Mouse (Mus musculus) neural tube, embryonic 11.5 days (tissue): ENCODE measurements at regions not wholly inside any gene's neighbourhood (a gene's known extent, or its start where the extent isn't known, plus 50 kb on each side); places are given as distances from the start of the nearest gene placed in this dataset.

Experiments used
- ATAC-seq: fragments of 200-750 bp; cut with Nextera tagmentation; 2 replicates; pipeline ENCODE4 v1.8.0; 2017; ENCODE audit warnings: moderate number of reproducible peaks, mild to moderate bottlenecking, moderate TSS enrichment, moderate library complexity; ENCODE audit not compliant: insufficient read depth, low FRiP score, low TSS enrichment
- DNase-seq: peaks from one replicate; pipeline ENCODE4 v3.0.0-alpha.2; 2015; ENCODE audit warnings: low spot score
- H3K27ac ChIP-seq: fragments of 300-500 bp; sonication (generic); 2 replicates; pipeline ENCODE4 v1.5.1; 2014; ENCODE audit warnings: low read depth, mild to moderate bottlenecking, low read length
- H3K27me3 ChIP-seq: fragments of 300-500 bp; sonication (generic); 2 replicates; pipeline ENCODE4 v1.6.1; 2014; ENCODE audit warnings: mild to moderate bottlenecking, low read length, mixed read lengths; ENCODE audit not compliant: control insufficient read depth, insufficient read depth
- H3K36me3 ChIP-seq: fragments of 300-500 bp; sonication (generic); 2 replicates; pipeline ENCODE4 v1.6.1; 2014; ENCODE audit warnings: mild to moderate bottlenecking, low read length, moderate library complexity, mixed read lengths; ENCODE audit not compliant: control insufficient read depth, insufficient read depth
- H3K4me1 ChIP-seq: fragments of 300-500 bp; sonication (generic); 2 replicates; pipeline ENCODE4 v1.6.1; 2014; ENCODE audit warnings: low read length, mixed read lengths; ENCODE audit not compliant: control insufficient read depth, insufficient read depth
- H3K4me2 ChIP-seq: fragments of 300-500 bp; sonication (generic); 2 replicates; pipeline ENCODE4 v1.6.1; 2014; ENCODE audit warnings: low read depth, mild to moderate bottlenecking, moderate library complexity
- H3K4me3 ChIP-seq: fragments of 300-500 bp; sonication (generic); 2 replicates; pipeline ENCODE4 v1.5.1; 2014; ENCODE audit warnings: low read depth, low read length
- H3K9ac ChIP-seq: fragments of 300-500 bp; sonication (generic); 2 replicates; pipeline ENCODE4 v1.6.1; 2014; ENCODE audit warnings: mild to moderate bottlenecking, low read length
- H3K9me3 ChIP-seq: fragments of 300-500 bp; sonication (generic); 2 replicates; pipeline ENCODE4 v1.6.1; 2016; ENCODE audit warnings: low read length; ENCODE audit not compliant: control insufficient read depth
- WGBS: fragments of 180-500 bp; shearing (Covaris S2); extraction: QIAGEN DNeasy Blood & Tissue Kit; methylation state at CpG from one replicate; pipeline ENCODE4 v1.1.7; 2014; 5-methylcytosine and 5-hydroxymethylcytosine counted together

DNA sequence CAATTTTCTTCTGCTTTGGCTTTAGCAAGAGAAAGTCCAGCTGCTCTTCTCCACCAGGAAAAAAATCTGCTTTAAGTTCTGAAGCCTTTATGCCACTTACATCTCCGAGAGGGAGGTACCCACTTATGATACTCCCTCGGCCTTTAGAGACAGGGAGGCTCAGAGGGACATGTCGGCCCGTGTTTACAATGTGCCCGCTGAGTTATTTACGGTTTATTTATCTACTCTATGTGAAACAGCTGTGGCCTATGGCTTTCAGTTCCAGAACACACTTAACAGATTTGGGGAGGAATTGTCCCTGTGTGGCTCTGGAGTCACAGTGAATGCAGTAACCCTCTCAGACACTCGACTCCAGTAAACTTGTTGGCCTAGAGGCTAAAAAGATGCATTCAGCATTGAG, 409.3 kb upstream of the Tnp1 start:
- Histone ChIP-seq H3K27ac (no peak overlapping the region), H3K4me2 (no peak overlapping the region), H3K4me3 (no peak overlapping the region), H3K36me3 (no peaks in the 10 kb centered on the region), H3K9ac (no peak overlapping the region), H3K27me3 (no peaks in the 10 kb centered on the region), H3K9me3 (no peaks in the 10 kb centered on the region), H3K4me1 (no peaks in the 10 kb centered on the region)
- 43% methylated on average over 7 of the region's 7 CpGs for WGBS
- DNase-seq (no peak), ATAC-seq (no peak)

DNA sequence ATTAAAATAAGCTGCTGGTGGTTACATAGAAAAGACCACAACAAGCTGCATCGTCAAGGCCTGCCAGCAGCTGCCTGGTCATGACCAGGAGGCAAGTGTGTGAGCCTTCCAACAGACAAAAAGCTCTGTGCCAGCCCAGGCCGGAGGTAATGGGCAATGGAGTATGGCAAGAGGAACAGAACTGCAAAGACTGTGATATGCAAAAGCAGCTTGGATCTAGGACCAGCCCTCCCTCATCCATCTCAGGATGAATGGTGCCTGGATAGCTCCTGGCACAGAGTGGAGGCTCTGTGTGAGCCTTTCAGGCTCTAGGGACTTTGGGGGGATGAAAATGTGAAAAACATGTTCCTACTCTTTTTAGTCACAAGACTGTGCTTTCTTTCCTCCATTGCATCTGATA, 402.5 kb upstream of the Tnp1 start:
- Histone ChIP-seq H3K9me3 (no peaks in the 10 kb centered on the region), H3K4me3 (no peak overlapping the region), H3K4me2 (no peak overlapping the region), H3K27me3 (no peaks in the 10 kb centered on the region), H3K36me3 (no peaks in the 10 kb centered on the region), H3K27ac (no peak overlapping the region), H3K9ac (no peak overlapping the region), H3K4me1 (no peaks in the 10 kb centered on the region)
- 83% methylated on average over 2 of the region's 2 CpGs for WGBS
- ATAC-seq, result no peak
- DNase-seq, result no peak

DNA sequence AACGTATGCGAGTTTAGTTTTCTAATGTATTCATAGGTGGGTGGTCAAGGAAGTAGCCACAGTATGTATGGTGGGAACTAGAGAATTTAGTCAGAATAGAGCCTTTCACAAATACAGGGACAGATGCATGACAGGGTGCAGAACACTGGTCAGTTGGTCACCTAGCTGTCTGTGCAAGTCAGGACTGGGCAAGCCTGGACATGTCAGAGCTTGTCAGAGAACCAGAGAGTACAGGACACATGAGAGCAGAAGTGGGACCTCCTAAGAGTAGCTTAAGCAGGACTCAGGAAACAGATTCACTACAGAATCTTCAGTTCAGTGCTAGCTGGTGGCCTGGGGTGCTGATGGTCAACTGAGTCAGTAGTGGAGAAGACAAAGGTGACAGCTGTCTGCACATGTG, 395.7 kb upstream of the Tnp1 start:
- Histone ChIP-seq H3K36me3 (no peaks in the 10 kb centered on the region), H3K27me3 (no peaks in the 10 kb centered on the region), H3K9ac (no peak overlapping the region), H3K27ac (no peak overlapping the region), H3K4me3 (no peak overlapping the region), H3K9me3 (no peaks in the 10 kb centered on the region), H3K4me1 (no peaks in the 10 kb centered on the region), H3K4me2 (no peak overlapping the region)
- 91% methylated on average over 2 of the region's 2 CpGs for WGBS
- no peak for DNase-seq
- ATAC-seq, result no peak

DNA sequence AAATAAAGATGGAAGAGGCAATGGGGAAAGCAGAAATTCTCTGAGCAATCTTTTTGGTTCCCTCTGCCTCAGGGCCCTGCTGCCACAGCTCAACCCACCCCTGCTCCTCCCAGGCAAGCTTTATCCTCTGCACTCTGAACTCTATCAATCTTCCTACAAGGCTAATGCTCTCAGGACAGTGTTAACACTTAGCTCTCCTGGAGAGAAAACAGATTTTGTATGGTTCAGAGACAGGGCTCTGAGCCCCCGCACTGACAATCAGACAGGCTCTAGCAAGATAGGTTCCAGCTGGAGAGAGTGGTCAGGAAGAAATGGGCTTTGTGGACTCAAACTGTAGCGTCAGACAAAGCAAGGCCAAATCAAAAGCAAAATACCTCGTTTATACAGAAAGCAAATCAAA, 383.5 kb upstream of the Tnp1 start:
- WGBS, result 53% methylated on average over 3 of the region's 3 CpGs
- DNase-seq (no peak), ATAC-seq (no peak)
- Histone ChIP-seq H3K9ac (no peak overlapping the region), H3K27me3 (no peaks in the 10 kb centered on the region), H3K36me3 (no peaks in the 10 kb centered on the region), H3K4me1 (no peaks in the 10 kb centered on the region), H3K4me2 (no peak overlapping the region), H3K4me3 (no peak overlapping the region), H3K27ac (no peak overlapping the region), H3K9me3 (no peaks in the 10 kb centered on the region)

DNA sequence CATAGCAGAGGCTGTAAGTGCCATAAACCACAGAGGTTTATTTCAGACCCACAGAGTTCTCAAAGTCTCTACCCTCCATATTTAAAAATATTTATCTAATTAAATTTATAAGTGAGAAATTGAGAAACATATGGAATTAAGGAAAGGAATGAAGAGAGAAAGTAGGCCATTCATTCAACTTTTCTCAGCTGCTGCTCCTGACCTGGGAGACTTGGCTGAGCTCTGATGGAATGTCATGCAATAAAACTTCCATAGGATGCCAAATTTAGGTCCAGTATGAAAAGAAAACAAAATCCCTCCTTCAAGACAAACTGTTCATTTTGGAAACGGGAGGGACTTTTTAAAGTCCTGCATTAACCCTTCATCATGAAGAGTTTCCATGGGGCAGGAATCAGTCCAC, 379.3 kb upstream of the Tnp1 start:
- H3K4me1 ChIP-seq, result no peaks in the 10 kb centered on the region; the same call in 1 of the 2 replicates
- no peak for DNase-seq
- WGBS, result 52% methylated on average over 1 of the region's 1 CpGs

DNA sequence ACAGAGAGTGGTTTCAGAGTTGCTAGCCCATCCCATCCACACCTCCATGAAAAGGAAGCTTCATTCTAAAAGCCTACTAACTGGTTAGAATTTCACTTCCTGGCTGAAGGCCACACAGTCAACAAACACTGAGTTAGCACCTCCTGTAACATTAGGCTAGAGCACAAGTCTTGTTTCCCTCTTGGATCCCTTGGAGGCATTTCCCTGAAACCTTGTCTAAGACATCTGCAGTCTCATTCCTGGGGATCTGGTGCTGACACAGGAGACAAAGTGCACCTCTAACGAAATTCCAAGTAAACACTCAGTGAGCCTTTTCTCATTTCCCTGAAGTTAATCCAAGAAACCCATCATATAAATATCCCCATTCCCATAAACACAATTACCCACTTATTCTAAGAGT, 378.8 kb upstream of the Tnp1 start:
- WGBS, result 45% methylated on average over 1 of the region's 1 CpGs
- no peak for DNase-seq
- Histone ChIP-seq H3K4me3 (no peak overlapping the region), H3K27ac (no peak overlapping the region), H3K9me3 (no peaks in the 10 kb centered on the region), H3K4me1 (no peaks in the 10 kb centered on the region; the same call in 1 of the 2 replicates), H3K27me3 (no peaks in the 10 kb centered on the region), H3K36me3 (no peaks in the 10 kb centered on the region), H3K9ac (no peak overlapping the region), H3K4me2 (no peak overlapping the region)
- no peak for ATAC-seq

More for the DNA sequence above, 379.3 kb upstream of the Tnp1 start:
- Histone ChIP-seq H3K9ac (no peak overlapping the region), H3K4me3 (no peak overlapping the region), H3K27ac (no peak overlapping the region), H3K27me3 (no peaks in the 10 kb centered on the region), H3K36me3 (no peaks in the 10 kb centered on the region), H3K4me2 (no peak overlapping the region), H3K9me3 (no peaks in the 10 kb centered on the region)
- ATAC-seq, result no peak

DNA sequence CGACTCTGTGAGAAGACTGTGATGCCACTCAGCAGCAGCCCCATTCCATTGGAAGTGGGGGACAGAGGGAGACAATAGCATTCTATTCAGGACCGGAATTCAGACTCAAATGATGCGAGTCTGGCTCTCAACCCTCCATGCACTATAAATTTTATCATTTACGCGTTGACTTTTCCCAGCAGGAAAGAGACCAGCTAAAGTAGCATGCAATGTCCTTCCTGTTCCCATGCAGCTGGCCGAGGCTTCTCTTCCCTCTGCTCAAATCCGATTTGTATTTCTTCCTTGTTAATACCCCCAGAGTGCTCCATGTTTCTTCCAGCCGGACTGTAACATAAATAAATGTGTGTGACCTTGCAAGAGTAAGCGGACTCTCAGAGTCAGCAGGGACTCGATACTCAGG, 376.4 kb upstream of the Tnp1 start:
- ATAC-seq, result 0 out of 2 replicates have a peak, but pooled peaks have one; percentile 35
- Histone ChIP-seq H3K4me1 (no peaks in the 10 kb centered on the region; the same call in 1 of the 2 replicates), H3K9ac (no peak overlapping the region; the same call in 1 of the 2 replicates), H3K27ac (no peak overlapping the region), H3K9me3 (no peaks in the 10 kb centered on the region), H3K4me3 (no peak overlapping the region), H3K27me3 (no peaks in the 10 kb centered on the region), H3K36me3 (no peaks in the 10 kb centered on the region), H3K4me2 (no peak overlapping the region)
- no peak for DNase-seq
- 39% methylated on average over 10 of the region's 10 CpGs for WGBS

DNA sequence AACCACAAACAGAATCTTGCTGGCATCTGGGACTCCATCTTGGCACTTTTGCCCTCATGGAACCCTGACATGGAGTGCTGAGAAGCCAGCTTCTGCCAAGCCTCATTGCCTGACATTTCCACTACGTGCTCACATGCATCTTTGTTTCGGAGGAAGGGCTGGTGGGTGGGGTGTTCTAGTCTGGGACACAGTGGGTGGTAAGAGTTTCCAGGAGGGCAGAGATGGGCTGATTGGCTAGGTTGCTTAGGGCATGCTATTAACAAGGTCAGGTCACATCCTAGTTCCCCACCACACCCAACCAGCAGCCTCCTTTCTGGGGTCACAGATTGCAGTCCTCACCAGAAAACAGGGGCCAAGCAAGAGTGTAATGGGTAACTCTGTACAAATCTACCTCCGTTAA, 374.3 kb upstream of the Tnp1 start:
- WGBS, result 76% methylated on average over 3 of the region's 3 CpGs
- no peak overlapping the region for H3K4me3 ChIP-seq
- no peak for ATAC-seq

DNA sequence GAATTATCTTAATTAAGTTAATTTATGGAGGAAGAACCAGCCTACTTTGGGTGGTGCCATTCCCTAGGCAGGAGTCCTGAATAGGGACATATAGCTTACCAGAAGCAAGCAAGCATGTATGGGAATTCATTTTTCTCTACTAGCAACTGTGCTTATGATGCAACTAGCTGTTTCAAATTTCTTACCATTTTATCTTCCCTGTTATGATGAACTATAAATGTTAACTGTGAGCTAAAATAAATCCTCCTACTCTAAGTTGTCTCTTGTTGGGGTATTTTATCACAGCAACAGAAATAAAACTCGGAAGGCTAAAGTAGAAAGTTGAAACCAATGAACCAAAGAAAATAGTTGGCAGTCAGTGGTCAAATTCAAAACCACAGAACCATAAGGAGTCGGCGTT, 373.5 kb upstream of the Tnp1 start:
- Histone ChIP-seq H3K9ac (no peak overlapping the region), H3K9me3 (no peaks in the 10 kb centered on the region), H3K4me2 (no peak overlapping the region), H3K4me1 (no peaks in the 10 kb centered on the region; the same call in 1 of the 2 replicates), H3K27me3 (no peaks in the 10 kb centered on the region), H3K36me3 (no peaks in the 10 kb centered on the region), H3K4me3 (no peak overlapping the region), H3K27ac (no peak overlapping the region)
- DNase-seq (no peak), ATAC-seq (no peak)
- 95% methylated on average over 3 of the region's 3 CpGs for WGBS

More for the DNA sequence above, 374.3 kb upstream of the Tnp1 start:
- Histone ChIP-seq H3K36me3 (no peaks in the 10 kb centered on the region), H3K4me1 (no peaks in the 10 kb centered on the region; the same call in 1 of the 2 replicates), H3K27ac (no peak overlapping the region), H3K27me3 (no peaks in the 10 kb centered on the region), H3K9me3 (no peaks in the 10 kb centered on the region), H3K4me2 (no peak overlapping the region), H3K9ac (no peak overlapping the region)
- DNase-seq, result no peak
